Mouse (Mus musculus): ENCODE data around the gene Fam209. TPM values are rescaled to one million over a fixed set of nuclear protein-coding genes. Genes with fewer than 3 reads are reported as not detected.

The Fam209 gene
- 0.28 TPM in 1 of 2 replicates, not detected in the other for polyA plus RNA-seq (2015; fragmentation: Nextera tagmentation; extraction: Ambion mirVana)

- Histone ChIP-seq H3K4me2 (no peak within 1 kb of the TSS), H3K27ac (no peak within 1 kb of the TSS), H3K4me3 (replicated peaks) (no peak within 1 kb of the TSS), H3K9ac (no peak within 1 kb of the TSS), H3K4me1 (replicated peaks) (0 out of 2 replicates have a peak, but pooled peaks cover 6% of the 10 kb centered on the region), H3K36me3 (peaks cover 28% of the 10 kb centered on the region), H3K27me3 (no peaks in the 10 kb centered on the region), H3K9me3 (replicated peaks) (no peaks in the 10 kb centered on the region)
- 80% methylated on average over 11 of the region's 11 CpGs for WGBS (ENCODE audit: insufficient replicate concordance)
- ATAC-seq (ENCODE audit: low read depth) (no peak), DNase-seq (no peak)
Observed at GRCm38 (mm10) chr2:172472318-172472717, at the start of gene Fam209. Gene Fam209, plus strand, starts transcription at chr2:172472520.

- no peak overlapping the region for H3K27ac ChIP-seq
- no peak for DNase-seq
- no peak overlapping the region for H3K4me2 ChIP-seq
- no peaks in the 10 kb centered on the region for H3K27me3 ChIP-seq
- H3K4me1 ChIP-seq (replicated peaks) = no peaks in the 10 kb centered on the region
- WGBS (ENCODE audit: insufficient replicate concordance) = 29% methylated on average over 1 of the region's 1 CpGs
- H3K4me3 ChIP-seq (replicated peaks) = no peak overlapping the region
- H3K9me3 ChIP-seq (replicated peaks) = no peaks in the 10 kb centered on the region
- ATAC-seq (ENCODE audit: low read depth) = peak; percentile 58
- no peaks in the 10 kb centered on the region for H3K36me3 ChIP-seq
- H3K9ac ChIP-seq = no peak overlapping the region
Observed at GRCm38 (mm10) chr2:172430609-172431008, 41.7 kb upstream of the Fam209 start.

- H3K36me3 ChIP-seq = no peaks in the 10 kb centered on the region
- H3K4me1 ChIP-seq (replicated peaks) = no peaks in the 10 kb centered on the region
- H3K27ac ChIP-seq = no peak overlapping the region
- no peak overlapping the region for H3K4me2 ChIP-seq
- no peaks in the 10 kb centered on the region for H3K27me3 ChIP-seq
- ATAC-seq (ENCODE audit: low read depth) (no peak), DNase-seq (no peak)
- WGBS (ENCODE audit: insufficient replicate concordance) = 31% methylated on average over 5 of the region's 5 CpGs
- H3K9ac ChIP-seq = no peak overlapping the region
- no peak overlapping the region for H3K4me3 ChIP-seq (replicated peaks)
- no peaks in the 10 kb centered on the region for H3K9me3 ChIP-seq (replicated peaks)
Observed at GRCm38 (mm10) chr2:172433746-172434145, 38.6 kb upstream of the Fam209 start.

- H3K27ac ChIP-seq = no peak overlapping the region; the same call in 1 of the 2 replicates
Observed at GRCm38 (mm10) chr2:172437371-172437952, 34.9 kb upstream of the Fam209 start.

GRCm38 (mm10) chr2:172439843-172440639 is 32.3 kb upstream of the Fam209 start, which contains the start of gene Rtf2:
Gene Rtf2, plus strand, starts transcription at chr2:172440556.
- H3K4me1 ChIP-seq (replicated peaks) = peaks cover 31% of the 10 kb centered on the region
- peak within 1 kb of the TSS; percentile 82 for H3K9ac ChIP-seq
- DNase-seq (peak; percentile 98), ATAC-seq (ENCODE audit: low read depth) (peak; percentile 93)
- H3K4me3 ChIP-seq (replicated peaks) = peak within 1 kb of the TSS; percentile 92
- peaks cover 9% of the 10 kb centered on the region for H3K36me3 ChIP-seq
- H3K9me3 ChIP-seq (replicated peaks) = no peaks in the 10 kb centered on the region
- peak within 1 kb of the TSS; percentile 88 for H3K27ac ChIP-seq
- H3K27me3 ChIP-seq = no peaks in the 10 kb centered on the region
- 2% methylated on average over 35 of the region's 35 CpGs for WGBS (ENCODE audit: insufficient replicate concordance)
- peak within 1 kb of the TSS; percentile 85 for H3K4me2 ChIP-seq

More at GRCm38 (mm10) chr2:172437371-172437952, 34.9 kb upstream of the Fam209 start:
- no peak for DNase-seq
- H3K27me3 ChIP-seq = no peaks in the 10 kb centered on the region
- no peak overlapping the region for H3K4me3 ChIP-seq (replicated peaks)
- H3K4me2 ChIP-seq = no peak overlapping the region
- no peaks in the 10 kb centered on the region for H3K9me3 ChIP-seq (replicated peaks)
- no peak for ATAC-seq (ENCODE audit: low read depth)
- no peak overlapping the region for H3K9ac ChIP-seq
- H3K4me1 ChIP-seq (replicated peaks) = peaks cover 25% of the 10 kb centered on the region
- 30% methylated on average over 16 of the region's 16 CpGs for WGBS (ENCODE audit: insufficient replicate concordance)
- H3K36me3 ChIP-seq = no peaks in the 10 kb centered on the region

- H3K9me3 ChIP-seq (replicated peaks) = no peaks in the 10 kb centered on the region
- H3K4me3 ChIP-seq (replicated peaks) = peak overlapping the region; percentile 92
- H3K27me3 ChIP-seq = no peaks in the 10 kb centered on the region
- peak overlapping the region; percentile 88 for H3K27ac ChIP-seq
- WGBS (ENCODE audit: insufficient replicate concordance) = under 1% methylated on average over 21 of the region's 21 CpGs
- DNase-seq (no peak), ATAC-seq (ENCODE audit: low read depth) (peak; percentile 62)
- peaks cover 14% of the 10 kb centered on the region for H3K36me3 ChIP-seq
- peaks cover 31% of the 10 kb centered on the region for H3K4me1 ChIP-seq (replicated peaks)
- H3K4me2 ChIP-seq = peak overlapping the region; percentile 85
- H3K9ac ChIP-seq = peak overlapping the region; percentile 82
Observed at GRCm38 (mm10) chr2:172440640-172441005, 31.7 kb upstream of the Fam209 start.

GRCm38 (mm10) chr2:172441176-172441575 is 31.1 kb upstream of the Fam209 start:
- no peaks in the 10 kb centered on the region for H3K9me3 ChIP-seq (replicated peaks)
- peak overlapping the region; percentile 82 for H3K9ac ChIP-seq
- H3K27me3 ChIP-seq = no peaks in the 10 kb centered on the region
- DNase-seq (peak; percentile 23), ATAC-seq (ENCODE audit: low read depth) (peak; percentile 67)
- peak overlapping the region; percentile 92 for H3K4me3 ChIP-seq (replicated peaks)
- H3K4me2 ChIP-seq = peak overlapping the region; percentile 85
- WGBS (ENCODE audit: insufficient replicate concordance) = 20% methylated on average over 6 of the region's 6 CpGs
- peak overlapping the region; percentile 88 for H3K27ac ChIP-seq
- H3K4me1 ChIP-seq (replicated peaks) = peaks cover 31% of the 10 kb centered on the region
- peaks cover 20% of the 10 kb centered on the region for H3K36me3 ChIP-seq

GRCm38 (mm10) chr2:172445617-172446016 is 26.7 kb upstream of the Fam209 start:
- DNase-seq (no peak), ATAC-seq (ENCODE audit: low read depth) (no peak)
- no peaks in the 10 kb centered on the region for H3K27me3 ChIP-seq
- H3K4me1 ChIP-seq (replicated peaks) = peaks cover 22% of the 10 kb centered on the region
- no peaks in the 10 kb centered on the region for H3K9me3 ChIP-seq (replicated peaks)
- H3K4me2 ChIP-seq = no peak overlapping the region
- no peak overlapping the region for H3K27ac ChIP-seq
- WGBS (ENCODE audit: insufficient replicate concordance) = 92% methylated on average over 4 of the region's 4 CpGs
- peaks cover 64% of the 10 kb centered on the region for H3K36me3 ChIP-seq
- H3K9ac ChIP-seq = no peak overlapping the region
- H3K4me3 ChIP-seq (replicated peaks) = no peak overlapping the region

- DNase-seq (no peak), ATAC-seq (ENCODE audit: low read depth) (no peak)
- H3K27ac ChIP-seq = no peak overlapping the region
- H3K9ac ChIP-seq = no peak overlapping the region
- H3K27me3 ChIP-seq = no peaks in the 10 kb centered on the region
- WGBS (ENCODE audit: insufficient replicate concordance) = 71% methylated on average over 6 of the region's 6 CpGs
- H3K36me3 ChIP-seq = peaks cover 78% of the 10 kb centered on the region
- no peak overlapping the region for H3K4me3 ChIP-seq (replicated peaks)
- H3K9me3 ChIP-seq (replicated peaks) = no peaks in the 10 kb centered on the region
- peaks cover 7% of the 10 kb centered on the region for H3K4me1 ChIP-seq (replicated peaks)
- no peak overlapping the region for H3K4me2 ChIP-seq
Observed at GRCm38 (mm10) chr2:172447317-172447716, 25.0 kb upstream of the Fam209 start.

GRCm38 (mm10) chr2:172448329-172448728 is 24.0 kb upstream of the Fam209 start:
- H3K4me1 ChIP-seq (replicated peaks) = no peaks in the 10 kb centered on the region
- no peak overlapping the region for H3K4me3 ChIP-seq (replicated peaks)
- H3K9ac ChIP-seq = no peak overlapping the region
- H3K27me3 ChIP-seq = no peaks in the 10 kb centered on the region
- 74% methylated on average over 4 of the region's 4 CpGs for WGBS (ENCODE audit: insufficient replicate concordance)
- peaks cover 88% of the 10 kb centered on the region for H3K36me3 ChIP-seq
- ATAC-seq (ENCODE audit: low read depth) (no peak), DNase-seq (no peak)
- no peak overlapping the region for H3K27ac ChIP-seq
- no peak overlapping the region for H3K4me2 ChIP-seq
- no peaks in the 10 kb centered on the region for H3K9me3 ChIP-seq (replicated peaks)

- Histone ChIP-seq H3K27ac (no peak overlapping the region), H3K9me3 (replicated peaks) (no peaks in the 10 kb centered on the region), H3K27me3 (no peaks in the 10 kb centered on the region), H3K4me3 (replicated peaks) (no peak overlapping the region), H3K36me3 (peaks cover 87% of the 10 kb centered on the region), H3K4me2 (no peak overlapping the region), H3K4me1 (replicated peaks) (no peaks in the 10 kb centered on the region), H3K9ac (no peak overlapping the region)
- no peak for ATAC-seq (ENCODE audit: low read depth)
- no peak for DNase-seq
- 79% methylated on average over 6 of the region's 6 CpGs for WGBS (ENCODE audit: insufficient replicate concordance)
Observed at GRCm38 (mm10) chr2:172450640-172451039, 21.7 kb upstream of the Fam209 start.

Measured in liver, embryonic 13.5 days (tissue).